Mouse (Mus musculus): ENCODE results near the gene Cd276. TPM values are rescaled to one million over a fixed set of nuclear protein-coding genes. Genes with fewer than 3 reads are reported as not detected.
A peak's percentile ranks its signal among the peaks of the same experiment; 100 is the strongest.

Gene Cd276
- total RNA-seq, 4 experiments from 2014 or later = 7.0 to 11.4 (median 8.2) TPM

DNA sequence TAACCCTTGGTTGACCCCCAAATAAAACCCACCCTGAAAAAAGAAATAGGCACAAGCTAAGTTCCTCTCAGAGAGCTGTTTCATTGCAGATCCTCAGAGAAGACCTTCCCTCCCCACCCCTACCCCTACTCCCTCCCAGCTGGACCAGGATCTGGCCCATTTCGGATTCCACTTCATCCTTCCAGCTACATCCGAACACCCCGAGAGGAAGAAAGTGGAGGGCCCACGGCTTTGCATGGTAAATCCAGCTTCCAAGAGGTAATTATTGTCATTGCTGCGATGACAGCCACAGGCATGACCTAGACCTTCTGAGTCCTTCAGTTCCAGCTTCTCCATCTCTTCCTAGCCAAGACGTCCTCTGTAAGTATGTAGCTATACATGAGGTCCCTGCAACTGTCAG is 4.3 kb downstream of the Cd276 start:
- no peak for DNase-seq (ENCODE audit: low spot score)

DNA sequence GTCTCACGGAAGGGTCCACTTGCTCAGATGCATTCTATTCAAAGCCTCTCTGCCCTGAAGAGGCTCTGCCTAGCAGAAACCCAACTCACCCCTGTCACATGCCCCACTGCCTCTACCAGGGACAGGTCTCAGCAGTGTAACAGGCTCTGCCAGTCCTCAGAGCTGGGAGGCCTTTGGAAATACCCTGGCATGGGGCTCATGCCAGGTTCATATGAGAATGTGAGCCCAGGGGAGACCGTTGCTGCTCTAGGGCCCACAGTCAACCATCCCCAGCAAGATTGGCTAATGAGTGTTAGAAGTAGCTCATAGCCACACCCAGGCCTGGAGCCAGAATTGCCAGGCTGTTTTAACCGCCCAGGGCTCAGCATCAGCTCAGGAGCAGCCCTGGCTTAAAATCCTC is 5.5 kb downstream of the Cd276 start:
- no peak for DNase-seq (ENCODE audit: low spot score)

DNA sequence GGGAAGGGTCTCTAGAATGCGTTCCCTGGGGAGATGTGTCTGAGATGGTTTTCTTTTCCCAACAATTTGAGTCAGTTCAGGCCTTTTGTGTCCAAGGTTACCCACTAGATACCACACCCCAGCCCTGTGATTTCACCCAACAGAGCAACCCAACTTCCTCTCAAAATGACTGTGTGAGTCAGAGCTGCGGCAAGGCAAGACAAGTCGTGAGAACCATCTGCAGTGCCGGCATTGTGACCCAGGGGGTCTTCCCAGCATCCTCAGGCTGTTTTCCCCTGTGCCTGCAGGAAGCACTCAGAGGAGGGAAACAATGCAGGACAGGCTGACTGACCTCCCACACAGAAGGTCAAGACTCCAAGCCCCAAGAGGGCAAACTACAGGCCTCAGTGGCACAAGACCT is 6.3 kb downstream of the Cd276 start:
- no peak for DNase-seq (ENCODE audit: low spot score)

DNA sequence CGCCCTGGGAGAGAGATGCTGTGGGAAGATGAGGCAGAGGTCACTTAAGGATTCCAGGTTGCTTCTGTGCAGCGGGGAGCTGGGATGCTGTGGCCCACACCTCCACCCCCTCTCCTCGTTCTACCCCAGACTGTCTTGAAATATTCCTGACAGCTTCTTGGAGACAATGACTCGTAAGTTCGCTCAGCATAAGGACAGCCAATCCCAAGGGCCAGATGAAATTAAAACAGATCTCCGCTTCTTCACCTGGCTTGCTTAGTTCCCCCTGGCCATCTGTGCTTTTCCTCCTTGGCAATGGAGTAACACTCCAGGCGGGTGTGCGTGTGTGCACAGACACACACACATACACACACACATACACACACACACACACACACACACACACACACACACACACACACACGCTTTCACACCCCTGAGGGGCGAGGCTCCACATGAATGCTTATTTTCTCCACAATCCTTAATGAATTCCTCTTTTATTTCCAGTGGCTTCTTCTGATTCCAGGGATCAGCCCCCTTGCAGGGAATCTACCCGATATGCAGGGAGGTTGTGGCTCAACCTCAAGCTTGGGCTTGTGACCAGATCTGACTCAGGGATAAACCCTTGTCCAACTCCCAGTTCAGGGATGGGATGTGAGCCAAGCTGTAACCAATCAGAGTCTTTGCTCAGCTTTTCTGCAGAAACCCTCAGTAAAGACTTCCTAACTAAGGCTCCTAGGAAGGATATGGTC is 8.4 kb downstream of the Cd276 start:
- no peak for DNase-seq (ENCODE audit: low spot score)

- DNase-seq (ENCODE audit: low spot score) = no peak
These were observed 9.8 kb downstream of the Cd276 start for GRCm38 (mm10) chr9:58545428-58545827.

DNA sequence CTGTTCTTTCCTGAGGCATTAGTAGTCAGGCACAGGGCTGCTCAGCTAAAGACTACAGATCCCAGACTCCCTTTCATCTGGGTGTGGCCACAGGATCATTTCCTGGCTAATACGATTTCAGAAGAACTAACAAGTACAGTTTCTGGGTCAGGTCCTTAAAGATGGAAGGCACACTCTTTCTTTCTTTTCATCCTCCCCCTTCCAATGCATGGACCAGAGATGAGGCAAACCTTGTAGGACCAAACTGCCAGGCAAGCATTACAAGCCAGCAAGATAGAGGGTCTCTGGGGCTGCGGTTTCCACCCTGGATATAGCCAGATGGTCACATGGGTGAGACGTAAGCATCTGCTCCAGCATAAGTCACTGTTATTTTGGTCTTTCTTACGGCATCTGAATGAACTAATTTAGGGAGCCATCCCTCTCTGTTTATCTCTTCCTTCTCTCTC is 10.3 kb downstream of the Cd276 start:
- DNase-seq (ENCODE audit: low spot score) = peak; percentile 62

DNA sequence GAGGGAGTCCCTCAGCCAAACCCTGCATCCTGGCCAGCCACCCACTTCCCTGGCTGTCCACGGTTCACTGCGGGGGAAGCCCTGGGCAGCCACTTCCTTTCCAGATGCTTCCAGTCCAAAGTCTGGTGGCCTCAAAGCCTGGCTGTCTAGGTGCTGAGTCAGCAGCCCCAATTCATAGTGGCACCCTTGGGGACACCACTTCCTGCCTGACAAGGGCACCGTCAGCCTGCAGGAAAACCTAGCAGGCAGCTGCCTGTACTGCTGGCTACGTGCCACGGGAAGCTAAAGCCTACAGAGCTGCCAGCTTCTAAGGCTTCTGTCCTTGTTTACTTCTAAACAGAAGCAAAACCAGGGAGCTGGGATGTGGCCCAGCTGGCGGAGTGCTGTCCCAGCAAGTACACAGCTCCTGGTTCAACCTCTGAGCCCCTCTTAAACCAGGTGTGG is 13.3 kb downstream of the Cd276 start:
- peak; percentile 83 for DNase-seq (ENCODE audit: low spot score)

GRCm38 (mm10) chr9:58539886-58540285 is 15.4 kb downstream of the Cd276 start:
- peak; percentile 55 for DNase-seq (ENCODE audit: low spot score)

DNA sequence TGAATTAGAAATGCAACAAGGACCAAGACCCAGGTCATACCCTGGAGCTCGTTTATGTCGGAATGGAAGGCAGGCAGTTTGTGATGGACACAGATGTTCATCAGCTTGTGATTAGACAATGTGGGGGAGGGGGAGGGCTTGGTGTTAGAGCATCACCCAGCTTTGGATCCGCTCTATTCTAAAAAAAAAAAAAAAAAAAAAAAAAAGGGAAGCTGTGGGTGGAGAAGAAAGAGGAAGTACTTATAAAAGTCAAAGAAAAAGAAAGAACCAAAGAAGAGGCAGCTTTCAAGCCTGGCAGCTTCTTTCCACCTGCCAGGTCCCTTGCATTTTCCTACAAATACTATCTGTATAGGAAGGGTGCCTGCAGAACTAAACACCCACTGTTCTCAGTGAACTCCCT is 17.5 kb downstream of the Cd276 start:
- no peak for DNase-seq (ENCODE audit: low spot score)

- DNase-seq (ENCODE audit: low spot score) = no peak
These were observed 19.6 kb downstream of the Cd276 start for GRCm38 (mm10) chr9:58535447-58536134.

- DNase-seq (ENCODE audit: low spot score) = peak; percentile 65
These were observed 20.5 kb downstream of the Cd276 start for GRCm38 (mm10) chr9:58534766-58535165.

DNA sequence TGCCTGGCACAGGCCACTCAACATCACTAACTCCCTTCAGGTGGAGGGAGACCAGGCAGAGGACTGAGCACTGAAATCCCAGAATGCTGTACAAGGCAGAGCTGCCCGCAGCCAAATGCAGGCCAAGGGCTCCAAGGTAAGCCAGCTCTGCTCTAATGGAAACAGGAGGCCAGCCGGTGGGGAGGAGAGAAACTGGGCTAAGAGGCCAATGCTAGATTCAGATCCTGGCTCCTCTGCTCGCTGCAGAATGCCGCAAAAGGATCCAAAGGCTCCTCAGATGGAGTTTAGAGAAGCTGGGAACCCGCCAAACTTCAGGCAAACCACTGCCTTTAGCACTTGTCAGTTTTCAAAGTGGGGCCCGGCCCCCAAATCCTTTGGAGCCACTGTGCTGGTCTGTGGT is 21.9 kb downstream of the Cd276 start:
- no peak for DNase-seq (ENCODE audit: low spot score)

DNA sequence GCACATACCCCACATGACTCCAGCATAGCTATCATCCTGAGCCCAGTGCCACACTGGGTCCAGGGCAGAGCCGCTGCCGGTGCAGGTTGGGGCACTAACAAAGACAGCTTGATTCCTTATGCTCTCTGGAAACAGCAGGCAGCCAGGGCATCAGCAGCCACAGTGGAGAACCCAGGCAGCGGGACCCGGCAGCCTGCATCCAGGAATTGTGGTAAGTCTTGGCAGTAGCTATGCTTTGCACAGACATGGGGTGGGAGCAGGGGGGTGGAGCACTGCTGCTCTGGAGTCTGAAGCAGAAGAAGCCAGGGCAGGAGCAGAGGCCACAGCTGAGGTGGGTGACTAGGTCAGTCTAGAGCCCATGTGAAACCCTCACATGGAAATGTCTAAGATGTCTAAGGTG is 23.0 kb downstream of the Cd276 start:
- DNase-seq (ENCODE audit: low spot score) = no peak

DNA sequence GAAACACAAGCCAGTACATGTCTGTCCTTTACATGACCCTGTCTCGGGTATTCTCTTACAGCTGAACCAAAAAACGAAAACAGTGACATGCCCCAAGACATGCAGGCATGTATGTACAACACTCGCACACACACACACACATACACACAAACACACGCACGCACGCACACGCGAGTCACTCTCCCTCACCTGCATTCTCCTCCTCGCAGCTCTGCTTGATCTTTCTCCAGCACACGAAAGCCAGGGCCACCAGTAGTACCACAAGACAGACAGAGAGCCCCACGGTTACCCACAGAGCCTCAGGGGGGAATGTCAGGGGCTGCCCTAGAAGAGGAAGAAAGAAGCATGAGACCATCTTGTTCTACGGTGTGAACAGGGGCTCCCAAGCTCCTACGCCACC is 24.8 kb downstream of the Cd276 start:
- DNase-seq (ENCODE audit: low spot score) = no peak

- no peak for DNase-seq (ENCODE audit: low spot score)
These were observed 27.4 kb downstream of the Cd276 start for GRCm38 (mm10) chr9:58527841-58528240.

DNA sequence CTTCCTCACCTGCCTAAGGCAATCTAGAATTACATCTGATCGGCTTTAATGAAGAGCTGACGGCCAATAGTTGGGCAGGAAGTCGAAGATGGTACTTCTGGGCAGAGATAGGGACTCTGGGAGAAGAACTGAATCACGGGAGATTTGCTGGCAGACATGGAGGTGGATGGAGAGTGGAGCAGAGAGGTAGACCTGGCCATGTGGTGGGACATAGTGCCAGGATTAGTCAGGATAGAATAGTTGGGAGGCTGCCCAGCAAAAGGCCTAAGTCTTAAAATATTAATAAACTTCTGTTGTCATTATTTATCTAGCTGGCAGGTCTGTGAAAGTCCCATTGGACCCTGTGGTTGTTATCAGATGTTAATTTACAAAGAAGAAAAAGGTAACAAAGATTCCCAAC is 30.1 kb downstream of the Cd276 start:
- no peak for DNase-seq (ENCODE audit: low spot score)

DNA sequence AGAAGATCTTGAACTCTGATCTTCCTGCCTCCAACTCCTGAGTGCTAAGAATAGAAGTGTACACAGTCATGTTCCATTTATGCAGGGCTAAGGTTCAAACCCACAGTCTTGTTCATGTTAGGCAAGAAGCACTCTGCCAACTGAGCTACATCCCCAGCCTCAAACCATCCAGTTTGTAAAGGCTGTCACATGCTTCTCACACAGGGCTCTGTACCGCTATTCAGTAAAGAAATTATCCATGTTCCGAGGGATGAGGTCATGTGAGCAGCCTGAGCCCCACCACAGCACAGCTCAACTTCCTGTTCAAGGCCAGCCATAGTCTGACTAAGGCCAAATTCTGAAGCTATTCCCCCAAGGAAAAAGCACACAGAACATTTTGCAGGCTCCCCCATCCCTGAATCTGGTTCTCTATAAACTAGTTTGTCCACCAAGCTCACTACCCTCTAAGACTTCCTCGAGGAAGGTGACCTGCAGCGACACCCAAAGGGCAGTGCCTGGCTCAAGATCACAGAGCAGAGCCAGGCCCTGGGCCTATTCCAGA is 33.3 kb downstream of the Cd276 start:
- DNase-seq (ENCODE audit: low spot score) = peak; percentile 28

DNA sequence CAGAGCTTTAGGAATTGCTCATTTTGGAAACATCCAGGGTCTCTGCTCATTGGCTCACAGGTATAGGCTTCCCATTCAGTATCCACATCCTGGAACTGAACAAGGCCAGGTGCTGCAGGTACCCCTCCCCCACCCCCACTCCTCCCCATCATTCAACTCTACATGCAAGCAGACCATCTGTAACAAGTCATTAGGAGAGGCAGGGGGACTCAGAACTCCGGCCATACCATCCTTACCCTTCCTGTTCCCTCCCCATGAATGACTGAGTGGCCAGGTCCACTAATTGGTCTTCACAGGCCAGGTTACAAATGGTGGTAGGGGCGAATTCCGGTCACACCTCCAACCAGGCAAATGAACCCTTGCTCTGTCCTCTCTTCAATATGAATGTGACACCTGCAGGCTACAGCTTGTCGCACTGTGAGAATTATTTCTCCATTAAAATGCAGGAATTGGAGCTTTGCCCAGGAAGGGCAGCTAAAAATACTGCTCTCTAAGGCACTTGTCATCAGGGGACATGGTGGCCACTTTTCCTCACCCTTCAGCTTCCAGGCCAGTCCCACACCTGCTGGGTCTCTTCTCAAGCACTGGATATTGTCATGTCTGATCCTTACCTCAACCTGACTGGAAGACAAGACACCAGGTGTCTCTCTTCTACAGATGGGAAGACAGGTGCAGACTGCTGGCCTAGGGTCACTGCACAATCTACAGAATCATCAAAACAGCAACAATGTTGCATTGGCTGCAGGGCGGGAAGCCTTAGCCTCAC is 34.2 kb downstream of the Cd276 start:
- DNase-seq (ENCODE audit: low spot score) = peak; percentile 54

- no peak for DNase-seq (ENCODE audit: low spot score)
These were observed 35.3 kb downstream of the Cd276 start for GRCm38 (mm10) chr9:58519953-58520352.

DNA sequence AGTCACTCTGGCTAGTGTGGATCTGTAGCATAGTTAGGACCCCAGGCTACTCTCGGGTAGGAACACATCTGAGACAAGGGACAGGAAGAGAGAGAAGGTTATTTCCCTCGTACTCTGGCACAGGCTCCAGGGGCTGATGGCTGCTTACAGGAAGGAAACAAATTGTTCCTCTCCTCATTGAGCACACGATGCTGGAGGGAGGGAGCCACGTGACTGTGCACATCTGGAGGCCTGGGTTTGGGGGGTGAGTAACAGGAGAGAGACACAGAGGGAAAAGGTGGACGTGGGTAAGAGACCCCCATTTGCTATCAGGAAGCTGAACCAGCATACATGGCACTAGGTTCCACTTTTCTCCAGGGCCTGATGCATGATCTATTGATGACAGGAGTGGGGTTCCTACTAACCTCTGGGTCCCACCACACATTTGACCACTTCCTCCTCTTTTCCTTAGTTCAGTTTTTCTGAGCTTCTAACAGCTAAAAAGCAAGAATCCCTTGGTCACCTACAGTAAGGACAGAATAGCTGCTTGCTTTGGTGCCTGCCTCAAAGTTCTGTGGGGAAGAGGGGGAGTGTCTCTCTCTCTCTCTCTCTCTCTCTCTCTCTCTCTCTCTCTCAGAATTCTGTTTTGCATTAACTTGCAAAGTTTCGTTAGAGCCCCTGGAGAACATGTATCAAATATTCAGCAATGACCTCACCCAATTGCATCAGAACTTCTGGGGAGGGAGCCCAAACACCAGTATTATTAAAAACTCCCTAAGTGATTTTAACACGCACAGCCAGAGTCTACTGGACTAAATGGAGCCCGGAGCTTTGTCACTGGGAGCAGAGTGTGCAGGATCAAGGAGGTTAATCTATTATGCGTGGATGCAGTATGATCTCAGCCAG is 37.1 kb downstream of the Cd276 start:
- DNase-seq (ENCODE audit: low spot score) = peak; percentile 34

GRCm38 (mm10) chr9:58516480-58516879 is 38.8 kb downstream of the Cd276 start:
- DNase-seq (ENCODE audit: low spot score) = no peak
